Mouse (Mus musculus): ENCODE measurements around the gene Slc48a1.

Gene Slc48a1

GRCm38 (mm10) chr15:97754476-97754875 lies 23.8 kb upstream of the Slc48a1 start:
- no peak for DNase-seq (ENCODE audit: low read depth, low spot score)

GRCm38 (mm10) chr15:97755361-97755760 lies 23.0 kb upstream of the Slc48a1 start:
- DNase-seq (ENCODE audit: low read depth, low spot score), result no peak

DNA sequence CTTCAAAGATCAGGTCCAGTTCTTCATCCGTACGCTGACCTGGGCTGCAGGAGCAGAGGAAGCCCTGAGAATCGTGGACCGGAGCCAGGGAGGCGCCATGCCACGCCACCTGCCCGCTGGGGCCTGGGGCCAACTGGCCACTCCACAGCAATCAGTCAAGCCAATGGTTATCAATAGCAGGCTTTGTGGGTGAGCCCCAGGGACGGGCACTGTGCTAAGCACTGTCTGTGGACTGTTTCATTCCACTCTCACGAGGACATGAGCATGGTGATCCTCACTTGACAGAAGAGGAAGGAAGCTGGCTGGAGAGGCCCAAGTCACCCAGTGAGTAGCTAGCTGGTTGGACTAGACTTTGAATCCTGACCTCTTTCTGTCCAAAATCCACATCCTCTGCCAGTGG lies 18.3 kb upstream of the Slc48a1 start:
- no peak for DNase-seq (ENCODE audit: low read depth, low spot score)

DNA sequence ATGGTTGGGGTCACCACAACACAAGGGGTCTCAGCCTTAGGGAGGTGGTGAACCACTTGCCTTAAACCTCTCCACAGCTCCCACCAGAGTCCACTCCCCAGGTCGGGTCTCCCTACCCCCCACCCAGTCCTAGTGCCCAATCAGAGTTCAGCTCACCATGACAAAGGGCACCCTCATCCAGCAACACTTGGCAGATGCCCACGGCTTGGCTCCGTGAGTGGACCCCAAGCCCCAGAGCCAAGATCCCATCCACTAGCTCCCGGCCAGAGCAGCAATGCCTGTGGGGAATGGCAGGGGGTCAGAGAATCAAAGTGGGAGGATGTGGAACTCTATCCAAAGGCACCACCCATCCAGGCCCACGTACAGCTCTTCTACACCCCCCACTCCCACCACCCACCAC lies 17.4 kb upstream of the Slc48a1 start:
- no peak for DNase-seq (ENCODE audit: low read depth, low spot score)

DNA sequence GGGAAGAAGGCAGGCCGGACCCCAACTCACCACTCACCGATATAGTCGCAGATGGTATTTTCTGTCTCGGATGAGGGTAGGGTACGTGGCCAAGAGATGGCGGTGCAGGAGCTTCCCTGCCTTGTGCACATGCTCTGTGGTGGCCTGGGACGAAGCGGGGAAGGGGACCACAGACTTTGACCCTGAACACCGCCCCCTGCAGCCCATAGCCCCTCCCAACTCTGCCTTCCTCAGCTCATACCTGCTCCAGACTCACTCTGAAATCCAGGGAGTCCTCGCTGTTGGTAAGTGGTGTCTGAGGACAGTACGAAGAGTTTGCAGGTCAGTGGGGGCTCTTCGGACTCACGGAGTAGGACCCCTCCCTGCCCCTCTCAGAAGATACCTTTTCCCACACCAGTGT lies 16.9 kb upstream of the Slc48a1 start:
- DNase-seq (ENCODE audit: low read depth, low spot score), result no peak

GRCm38 (mm10) chr15:97762733-97763132 lies 15.6 kb upstream of the Slc48a1 start:
- DNase-seq (ENCODE audit: low read depth, low spot score), result no peak

DNA sequence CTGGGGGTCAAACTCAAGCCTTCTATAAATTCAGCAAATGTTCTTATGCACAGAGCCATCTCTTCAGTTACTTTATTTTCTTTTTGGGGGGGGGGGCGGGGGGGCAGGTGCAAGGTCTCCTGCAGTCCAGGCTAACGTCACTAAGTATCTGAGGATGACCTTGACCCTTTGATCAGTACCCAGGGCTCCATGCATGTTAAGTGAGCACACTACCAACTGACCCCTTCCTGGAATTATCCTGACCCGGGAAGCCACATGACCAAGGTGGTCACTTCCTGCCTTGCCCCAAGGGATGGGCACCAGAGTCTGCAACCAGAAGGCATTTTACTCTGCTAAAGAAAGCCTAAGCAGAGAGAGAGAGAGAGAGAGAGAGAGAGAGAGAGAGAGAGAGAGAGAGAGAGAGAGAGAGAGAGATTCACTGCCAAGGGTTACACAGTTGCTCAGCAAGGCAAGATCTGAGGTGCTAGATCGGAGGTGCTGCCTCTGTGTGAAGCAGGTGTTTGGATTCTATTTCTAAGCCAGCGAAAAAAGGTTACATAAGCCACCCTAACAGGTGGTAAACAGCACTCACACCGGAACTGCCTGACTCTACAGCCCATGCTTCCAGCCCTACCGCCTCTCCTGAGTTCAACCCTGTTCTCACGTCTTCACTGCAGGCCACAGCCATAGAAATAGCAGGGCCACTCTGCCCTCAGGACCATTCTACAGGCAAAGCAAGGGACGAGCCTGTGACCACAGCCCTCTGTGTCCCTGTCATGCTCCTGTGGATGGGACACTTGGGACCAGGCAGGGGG lies 14.9 kb upstream of the Slc48a1 start:
- DNase-seq (ENCODE audit: low read depth, low spot score), result no peak

DNA sequence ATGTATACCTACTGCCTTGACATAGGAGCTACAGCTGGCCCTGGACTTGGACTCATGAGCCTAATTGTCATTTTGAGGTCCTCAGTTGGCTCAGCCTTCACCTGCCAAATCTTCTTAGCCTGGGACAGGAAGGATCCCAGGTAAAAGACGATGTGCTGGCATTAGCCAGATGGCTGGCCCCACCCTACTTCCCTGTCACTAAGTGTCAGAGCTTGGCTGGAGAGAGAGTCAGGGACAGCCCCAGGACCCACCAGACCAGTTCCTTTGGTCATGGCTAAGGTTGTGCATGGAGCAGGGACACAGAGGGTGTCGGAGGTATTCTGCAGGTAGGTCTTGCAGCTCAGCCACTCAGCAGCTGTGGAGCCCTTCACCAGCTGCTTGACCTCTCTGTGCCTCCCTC lies 13.8 kb upstream of the Slc48a1 start:
- DNase-seq (ENCODE audit: low read depth, low spot score), result no peak

DNA sequence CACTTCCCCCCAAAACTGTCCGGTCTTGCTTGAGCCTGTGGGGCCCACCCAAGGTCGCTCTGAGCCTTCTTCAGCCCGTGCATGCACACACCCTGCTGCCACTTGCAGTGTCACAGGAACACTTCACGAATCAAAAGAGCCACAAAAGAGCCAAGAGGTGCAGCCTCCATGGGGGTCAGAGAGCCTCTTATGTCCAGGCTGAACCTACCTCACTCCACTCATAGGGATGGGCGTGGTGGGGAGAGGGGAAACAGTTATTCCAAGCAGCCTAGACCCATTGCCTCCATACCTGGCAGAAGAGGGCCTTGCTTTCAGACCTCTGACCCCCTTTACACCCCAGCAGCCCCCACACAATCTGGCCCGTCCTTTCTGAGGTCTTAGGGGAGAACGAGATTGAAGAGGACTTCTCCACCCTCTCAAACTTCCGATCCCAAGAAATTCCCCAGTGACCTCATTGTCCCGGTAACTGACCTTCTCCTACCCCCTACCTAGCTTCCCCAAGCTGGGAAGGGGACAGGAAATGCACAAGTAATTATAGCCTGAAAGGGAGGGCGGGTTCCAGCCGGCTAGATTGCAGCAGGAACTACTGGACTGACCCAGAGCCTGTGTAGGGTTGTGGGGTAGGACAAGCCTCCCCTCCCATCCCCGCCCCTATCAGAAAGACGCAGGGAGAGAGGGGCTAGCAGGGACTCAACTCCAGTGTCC lies 13.1 kb upstream of the Slc48a1 start:
- no peak for DNase-seq (ENCODE audit: low read depth, low spot score)

DNA sequence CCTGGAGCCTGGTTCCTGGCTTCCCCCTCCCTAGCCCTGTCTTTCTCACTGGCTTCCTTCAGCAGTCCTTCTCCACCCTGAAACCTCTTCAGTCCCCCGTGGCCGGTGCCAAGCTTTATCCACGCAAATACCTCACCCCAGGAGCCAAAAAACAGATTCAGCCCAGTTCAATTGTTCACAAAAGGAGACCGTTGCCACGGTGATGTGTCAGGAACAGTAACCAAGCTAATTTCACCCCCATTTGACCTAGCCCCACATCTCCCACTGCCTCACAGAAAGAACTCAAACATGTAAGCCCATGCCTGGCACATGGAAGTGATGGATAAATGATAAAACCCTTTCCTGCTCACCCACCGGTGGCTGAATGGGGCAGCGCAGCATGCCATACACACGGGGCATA lies 12.1 kb upstream of the Slc48a1 start:
- no peak for DNase-seq (ENCODE audit: low read depth, low spot score)

GRCm38 (mm10) chr15:97766594-97767279 lies 11.6 kb upstream of the Slc48a1 start:
- DNase-seq (ENCODE audit: low read depth, low spot score), result no peak

DNA sequence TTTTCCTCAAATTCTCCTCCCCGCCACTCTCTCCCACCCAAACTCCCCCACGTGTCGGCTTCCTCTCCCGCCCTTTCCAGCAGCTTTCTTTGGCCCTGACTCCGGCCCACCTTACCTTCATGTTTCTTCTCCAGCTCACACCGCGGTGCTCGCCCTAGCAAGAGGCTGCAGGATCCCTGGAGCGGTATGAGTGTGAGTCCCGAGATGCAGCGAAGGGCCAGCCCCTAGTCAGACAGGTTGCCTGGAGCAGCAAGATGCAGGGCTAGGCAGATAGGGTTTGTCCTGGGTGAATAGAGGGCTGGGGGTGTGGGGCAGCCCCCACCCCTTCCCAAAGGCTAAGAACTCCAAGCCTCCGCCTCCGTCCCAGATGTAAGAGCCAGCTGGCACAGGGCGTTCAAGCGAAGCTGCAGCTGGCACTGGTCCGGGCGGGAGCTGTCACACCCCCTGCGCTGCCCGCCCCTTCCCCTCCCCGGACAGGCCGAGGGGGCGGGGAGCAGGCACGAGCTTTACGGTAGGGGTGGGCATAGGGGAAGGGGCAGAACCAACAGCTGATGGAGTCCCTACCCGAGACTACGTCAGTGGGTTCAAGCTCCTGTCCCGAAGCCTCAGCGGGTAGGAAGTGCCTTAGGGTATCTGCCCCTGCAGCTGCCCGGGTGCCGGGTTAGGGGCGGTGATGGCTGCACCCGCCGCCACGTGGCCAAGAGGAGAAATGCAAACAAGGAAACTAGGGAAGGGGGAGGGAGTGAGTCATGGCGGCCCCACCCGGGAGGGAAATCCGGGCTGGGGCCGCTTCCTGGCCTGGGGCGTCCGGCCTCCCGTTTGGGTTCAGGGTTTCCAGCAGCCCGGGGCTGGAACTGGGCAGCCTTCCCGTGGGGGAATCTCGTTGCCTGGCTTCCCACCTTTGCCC lies 10.8 kb upstream of the Slc48a1 start, which contains the start of gene Rapgef3:
Gene Rapgef3 (minus strand): TSS at position 693 of the 907 bp plus-strand sequence.
- DNase-seq (ENCODE audit: low read depth, low spot score), result no peak

GRCm38 (mm10) chr15:97768192-97768591 lies 10.1 kb upstream of the Slc48a1 start:
- DNase-seq (ENCODE audit: low read depth, low spot score), result no peak

DNA sequence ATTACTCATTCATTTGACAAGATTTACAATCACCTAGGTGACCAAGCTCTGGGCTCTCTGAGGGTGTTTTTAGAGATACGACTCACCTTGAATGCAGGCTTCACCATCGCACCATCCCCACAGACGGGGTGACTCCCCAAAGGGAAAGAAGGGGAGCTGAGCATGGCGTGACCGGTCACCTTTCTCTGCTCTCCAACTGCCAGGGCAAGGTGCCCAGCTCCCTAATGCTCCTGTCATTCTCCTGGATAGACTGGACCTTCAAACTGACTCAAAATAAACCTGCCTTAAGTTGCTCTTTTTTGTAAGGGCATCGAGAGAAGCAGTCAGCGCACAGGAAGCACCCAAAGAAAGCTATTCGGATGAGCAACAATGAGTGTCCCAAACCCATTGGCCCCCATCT lies 8.0 kb upstream of the Slc48a1 start:
- DNase-seq (ENCODE audit: low read depth, low spot score), result no peak

- DNase-seq (ENCODE audit: low read depth, low spot score), result no peak
These were observed 5.2 kb upstream of the Slc48a1 start for GRCm38 (mm10) chr15:97773108-97773507.

GRCm38 (mm10) chr15:97773961-97774370 lies 4.4 kb upstream of the Slc48a1 start:
- no peak for DNase-seq (ENCODE audit: low read depth, low spot score)

DNA sequence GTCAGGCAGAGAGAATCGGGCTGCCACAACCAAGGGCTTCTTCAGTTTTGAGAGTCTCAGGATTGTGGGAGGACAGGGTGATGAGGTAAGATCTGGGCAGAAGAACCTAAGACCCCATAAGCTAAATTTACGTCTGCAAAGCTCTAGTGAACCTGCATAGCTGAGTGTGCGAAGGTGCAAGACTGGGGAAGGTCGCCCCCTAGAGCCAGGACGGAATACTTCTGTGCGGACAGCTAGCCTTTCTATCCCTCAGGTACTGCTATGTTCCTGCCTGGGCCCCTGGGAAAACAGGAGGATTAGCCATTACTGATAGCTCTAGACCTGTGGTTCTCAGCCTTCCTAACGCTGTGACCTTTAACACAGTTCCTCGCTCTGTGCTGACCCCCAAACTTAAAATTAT lies 1.8 kb upstream of the Slc48a1 start:
- DNase-seq (ENCODE audit: low read depth, low spot score), result no peak

DNA sequence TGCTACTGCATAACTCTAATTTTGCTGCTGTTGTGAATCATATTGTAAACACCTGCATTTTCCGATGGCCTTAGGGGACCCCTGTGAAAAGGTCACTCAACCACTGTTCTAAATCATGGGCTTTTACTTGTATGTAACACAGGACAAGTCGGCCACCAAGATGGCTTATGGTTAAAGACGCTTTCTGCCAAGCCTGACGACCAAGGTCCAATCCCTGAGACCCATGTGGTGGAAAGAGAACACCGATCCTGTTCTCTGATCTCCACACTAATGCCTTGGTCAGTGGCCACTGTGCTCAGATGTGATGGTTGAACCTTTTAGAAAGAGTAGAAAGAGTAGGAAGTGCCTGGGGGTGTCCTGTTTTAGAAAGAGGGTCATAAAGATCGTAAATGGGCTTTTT lies 1.4 kb upstream of the Slc48a1 start:
- DNase-seq (ENCODE audit: low read depth, low spot score), result no peak

DNA sequence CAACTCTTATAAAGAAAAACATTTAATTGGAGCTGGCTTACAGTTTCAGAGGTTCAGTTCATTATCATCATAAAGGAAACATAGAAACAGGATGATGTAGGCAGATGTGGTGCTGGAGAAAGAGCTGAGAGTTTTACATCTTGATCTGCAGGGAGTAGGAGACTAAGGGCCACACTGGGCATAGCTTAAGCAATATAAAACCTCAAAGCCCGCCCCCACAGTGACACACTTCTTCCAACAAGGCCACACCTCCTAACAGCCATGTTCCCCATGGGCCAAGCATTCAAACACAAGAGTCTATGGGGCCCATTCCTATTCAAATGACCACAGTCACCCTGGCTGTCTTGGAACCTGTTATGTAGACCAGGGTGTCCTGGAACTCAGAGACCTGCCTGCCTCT lies 1.3 kb downstream of the Slc48a1 start:
- DNase-seq (ENCODE audit: low read depth, low spot score), result no peak

DNA sequence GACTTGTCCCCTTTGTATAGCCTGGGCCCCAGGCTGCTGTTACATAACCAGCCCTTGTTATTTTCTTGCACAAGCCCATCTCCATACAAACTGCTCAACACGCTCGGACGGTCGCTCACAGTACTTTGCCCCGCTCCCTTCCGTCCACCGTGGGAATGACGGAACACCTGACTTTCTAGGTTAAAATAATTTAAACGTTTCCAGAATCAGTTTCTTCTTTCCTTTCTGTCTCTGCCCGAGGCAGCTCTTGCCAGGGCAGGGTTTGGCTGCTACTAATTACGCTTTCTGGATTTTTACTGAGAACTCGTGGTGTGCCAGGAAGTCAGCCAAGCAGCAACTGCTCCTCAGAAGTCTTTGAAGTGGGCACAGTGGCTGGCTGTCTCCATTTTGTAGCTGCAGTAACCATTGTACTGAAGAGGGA lies 2.3 kb downstream of the Slc48a1 start:
- no peak for DNase-seq (ENCODE audit: low read depth, low spot score)

DNA sequence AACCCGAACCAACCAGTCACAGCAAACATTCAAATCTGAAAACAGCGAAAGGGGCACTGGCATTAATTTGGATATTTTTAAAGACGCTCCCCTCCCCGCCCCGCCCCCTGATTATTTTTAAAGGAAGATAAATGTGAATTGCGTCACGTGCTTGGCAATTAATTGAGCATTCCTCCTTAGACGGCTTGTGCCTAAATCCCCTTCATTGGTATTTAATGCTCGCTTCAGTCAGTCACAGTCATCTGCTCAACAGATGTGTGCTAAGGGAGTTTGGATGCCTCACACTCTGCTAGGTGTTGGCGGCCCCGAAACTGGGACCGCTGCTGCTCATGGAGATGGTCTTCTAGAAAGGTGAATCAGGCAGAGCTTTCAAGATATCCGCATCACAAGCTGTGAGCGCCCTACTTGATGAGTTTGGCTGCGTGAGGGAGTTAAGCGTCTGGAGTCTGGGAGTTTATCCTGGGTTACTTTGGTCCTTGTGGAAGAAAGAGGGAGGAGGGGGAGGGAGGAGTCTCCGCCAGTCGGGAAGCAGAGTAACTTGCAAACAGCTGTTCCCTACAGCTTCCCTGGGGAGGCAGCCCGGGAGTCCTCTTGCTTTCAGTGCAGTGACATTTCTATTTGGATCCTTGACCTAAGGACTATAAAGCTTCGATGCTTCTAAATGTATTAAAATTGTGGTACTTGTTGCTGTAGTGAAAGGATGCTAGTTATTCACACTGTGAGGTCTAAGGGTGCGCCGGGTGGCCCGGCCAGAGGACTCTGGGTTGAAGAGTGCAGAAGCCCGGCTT lies 3.8 kb downstream of the Slc48a1 start:
- DNase-seq (ENCODE audit: low read depth, low spot score), result no peak
